Mouse (Mus musculus): ENCODE results near the gene Klra4.

GRCm38 (mm10) chr6:130092336-130092948 is 25.4 kb upstream of the Klra4 start:
- TF ChIP-seq POLR2A (IDR thresholded peaks at IDR 0.05; ENCODE audit: low read depth, low read length): no peak
- TF ChIP-seq CTCF (IDR thresholded peaks at IDR 0.05; ENCODE audit: extremely low read depth, insufficient read length, insufficient replicate concordance, low read depth, low read length): no peak

All from small intestine, adult 2 months (tissue).